Mouse (Mus musculus) MEL-GATA-1-ER (cell line): Measurements from ENCODE around the gene Arrdc2.
"Not testable (repeated sequence)": the region's sequence is repeated elsewhere in the genome, so short reads cannot be mapped to it uniquely, and the experiment has no call there.

Experiments used
- DNase-seq: peaks from one replicate; pipeline ENCODE4 v3.0.0-alpha.2; 2012; ENCODE audit warnings: low read depth; ENCODE audit errors: extremely low read depth

Arrdc2 gene

DNA sequence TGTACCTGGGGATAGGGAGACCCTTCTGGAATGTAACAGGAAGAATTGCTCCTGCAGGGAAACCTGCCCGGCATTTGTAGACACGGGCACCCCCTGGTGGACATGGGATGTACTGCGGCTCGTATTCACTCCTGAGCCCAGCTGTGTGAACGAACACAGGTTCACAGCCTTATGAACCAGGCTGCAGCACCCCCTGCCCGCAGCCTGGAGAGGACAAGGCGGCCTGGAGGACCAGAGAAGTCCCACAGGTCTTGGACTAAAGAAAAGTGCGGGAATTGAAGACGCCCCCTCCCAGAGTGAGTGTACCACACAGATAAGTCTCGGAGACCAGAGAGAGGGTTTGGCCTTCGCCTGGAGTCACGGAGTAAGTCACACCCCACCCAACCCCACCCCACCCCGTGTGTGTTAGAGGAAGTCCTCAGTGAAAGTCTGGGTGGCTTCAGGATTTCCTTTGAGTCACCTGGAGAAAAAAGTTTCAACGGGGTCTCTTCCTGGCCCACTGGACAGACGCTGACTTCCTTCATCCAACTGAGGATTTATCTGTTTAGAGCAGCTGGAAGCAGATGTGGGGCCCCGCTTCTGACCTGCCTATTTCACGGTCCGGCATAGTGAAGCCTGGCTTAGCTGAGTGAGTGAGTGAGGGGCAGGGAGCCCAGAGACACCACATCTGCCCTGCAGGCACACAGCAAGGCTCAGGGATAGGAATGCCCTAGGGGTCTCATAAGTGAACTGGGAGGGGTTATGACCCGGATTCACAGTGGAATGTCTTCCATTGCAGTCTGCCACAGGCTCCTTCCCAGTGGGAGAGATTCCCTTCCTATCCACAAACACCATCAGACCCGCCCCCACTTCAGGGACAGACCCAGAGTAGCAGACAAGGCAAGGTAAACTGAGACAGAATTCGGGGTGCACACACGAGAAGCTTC is 1.9 kb upstream of the Arrdc2 start:
- DNase-seq, result no peak

DNA sequence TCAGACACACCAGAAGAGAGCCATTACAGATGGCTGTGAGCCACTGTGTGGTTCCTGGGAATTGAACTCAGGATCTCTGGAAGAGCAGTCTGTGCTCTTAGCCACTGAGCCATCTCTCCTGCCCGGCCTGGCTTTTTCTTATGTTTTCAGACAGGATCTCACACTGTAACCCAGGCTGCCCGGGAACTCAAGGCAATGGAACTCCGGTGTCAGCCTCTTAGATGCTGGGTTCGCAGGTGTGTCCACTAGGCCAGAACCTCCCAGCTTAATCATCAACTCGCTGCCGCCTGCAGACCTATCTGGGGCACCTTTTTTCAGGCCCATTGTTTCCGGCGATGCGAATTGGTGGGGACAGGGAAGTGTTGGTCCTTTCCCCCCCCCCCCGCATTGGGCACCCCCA is 1.1 kb upstream of the Arrdc2 start:
- no peak for DNase-seq

DNA sequence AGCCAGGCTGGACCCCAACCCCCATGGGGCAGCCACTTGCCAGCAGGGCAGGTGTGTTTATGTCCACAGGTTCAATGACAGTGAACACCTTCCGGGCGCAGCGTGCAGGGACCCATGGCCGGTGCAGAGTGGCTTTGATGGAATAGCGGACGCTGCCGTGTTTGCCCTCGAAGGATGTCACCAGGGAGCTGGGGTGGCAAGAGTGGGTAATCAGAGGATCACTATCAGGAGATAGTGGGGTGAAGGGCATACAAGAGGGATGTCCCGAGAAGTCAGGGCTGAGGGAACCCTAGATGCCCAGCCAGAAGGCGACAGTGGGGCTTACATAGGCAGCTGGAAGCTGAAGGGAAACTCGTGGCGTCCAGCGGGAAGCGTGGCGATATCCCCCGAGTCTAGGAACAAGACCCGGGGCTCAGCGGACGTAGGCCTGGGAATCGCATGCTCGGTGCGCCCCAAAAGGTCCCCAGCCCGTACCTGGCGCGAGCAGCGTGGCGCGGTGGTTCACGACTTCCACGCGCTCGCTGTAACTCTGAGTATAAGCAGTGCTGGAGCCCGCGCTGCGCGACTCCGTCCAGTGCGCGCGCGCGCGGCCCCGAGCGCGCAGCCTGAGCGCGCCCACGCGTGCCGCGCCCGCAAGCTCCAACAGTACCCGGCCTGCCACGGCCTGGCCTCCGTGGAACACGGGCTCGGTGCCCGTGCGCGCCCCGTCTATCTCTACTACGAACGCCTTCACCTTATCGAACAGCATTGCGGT is 689 bp downstream of the Arrdc2 start:
- DNase-seq, result no peak

DNA sequence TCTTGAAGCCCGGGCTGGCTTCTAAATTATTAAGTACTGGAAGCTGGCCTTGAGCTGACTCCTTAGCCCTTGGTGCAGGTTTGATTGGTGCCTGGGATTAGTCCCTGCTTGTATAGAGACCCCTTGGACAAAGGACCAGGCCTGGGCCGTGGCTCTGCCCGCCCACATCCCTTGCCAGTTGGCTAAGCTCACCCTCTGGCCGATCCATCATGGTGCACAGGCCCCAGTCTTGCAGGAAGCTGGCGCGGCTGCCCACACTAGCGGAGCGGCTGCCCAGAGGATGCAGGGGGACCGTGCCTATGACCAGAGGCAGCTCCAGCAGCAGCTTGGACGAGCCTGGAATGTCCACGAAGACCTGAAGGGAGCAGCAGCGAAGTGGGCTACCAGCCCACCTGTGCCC is 2.9 kb downstream of the Arrdc2 start:
- DNase-seq, result no peak

DNA sequence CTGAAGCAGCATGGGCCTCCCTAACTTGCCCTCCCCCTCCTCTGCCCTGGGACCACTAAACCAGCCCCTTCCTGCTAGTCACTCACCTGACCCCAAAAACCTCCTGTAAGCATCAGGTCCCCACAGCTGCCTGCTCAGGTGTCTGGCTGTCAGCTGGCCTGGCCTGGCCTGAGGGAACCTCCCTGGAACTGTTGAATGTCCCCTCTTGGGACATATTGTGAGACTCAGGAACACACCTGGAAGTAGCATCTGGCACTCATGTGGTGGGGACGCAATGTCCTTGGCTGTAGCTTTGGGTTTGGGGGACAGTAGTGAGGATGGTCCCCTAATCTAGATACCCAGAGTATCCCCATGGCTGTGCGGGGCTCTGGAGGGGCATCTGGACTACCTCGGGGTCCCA is 5.4 kb downstream of the Arrdc2 start:
- no peak for DNase-seq

DNA sequence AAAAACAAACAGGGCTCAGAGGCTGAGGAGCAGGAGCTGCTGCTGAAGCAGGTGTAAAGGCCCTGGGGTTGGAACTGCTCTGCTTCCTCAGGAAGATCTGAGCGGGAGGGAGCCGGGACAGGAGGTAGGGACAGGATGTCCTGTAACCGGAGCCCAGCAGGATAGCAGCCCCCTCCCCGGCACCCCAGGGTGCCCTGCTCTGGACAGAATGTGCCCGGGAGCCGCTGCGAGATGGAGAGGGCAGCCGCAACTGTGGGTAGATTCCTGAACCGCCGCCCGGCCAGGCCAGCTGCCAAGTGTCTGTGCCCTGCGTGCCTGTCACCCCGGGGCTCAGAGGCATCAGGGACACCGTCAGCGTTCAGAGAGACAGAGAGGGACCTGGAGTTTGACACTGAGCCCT is 6.0 kb downstream of the Arrdc2 start:
- no peak for DNase-seq

DNA sequence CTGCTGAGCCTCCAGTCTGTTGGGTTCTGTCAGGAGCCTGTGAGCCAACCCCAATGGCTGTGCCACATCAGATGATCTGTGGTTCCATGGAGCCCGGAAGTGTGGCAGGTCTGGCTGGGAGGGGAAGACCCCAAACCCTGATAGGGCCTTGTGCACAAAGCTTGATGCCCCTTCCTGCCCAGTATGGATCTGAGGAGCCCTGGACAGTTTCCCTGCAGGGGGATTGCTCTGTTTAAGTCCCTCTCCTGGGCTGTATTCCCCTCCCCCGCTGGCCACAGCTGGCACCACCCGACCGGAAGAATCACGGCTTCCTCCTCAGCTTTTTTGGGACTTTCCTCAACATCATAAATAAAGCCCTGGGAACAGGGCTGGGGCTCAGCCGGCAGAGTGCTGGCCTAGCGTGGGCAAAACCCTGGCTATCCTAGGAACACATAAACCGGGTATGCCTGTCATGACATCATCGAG is 6.5 kb downstream of the Arrdc2 start:
- DNase-seq, result no peak

DNA sequence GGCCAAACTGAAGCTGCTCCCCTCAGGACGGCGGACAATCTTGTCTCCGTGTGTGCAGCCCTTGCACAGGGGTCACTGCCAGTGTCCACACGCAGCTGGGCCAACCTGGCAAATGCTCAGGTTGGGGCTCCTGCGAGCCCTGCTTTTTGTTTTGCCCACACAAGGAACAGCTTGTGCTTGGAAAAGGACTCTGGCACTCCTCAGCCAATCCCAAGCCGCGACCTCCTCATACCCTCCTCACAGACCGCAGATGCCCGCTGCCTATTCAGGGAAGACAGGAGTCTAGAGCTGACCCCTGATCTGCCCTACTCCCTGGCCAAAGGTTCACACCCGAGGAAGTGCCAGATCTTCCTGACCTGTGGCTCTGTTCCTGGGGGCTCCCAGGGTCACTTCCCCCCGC is 7.1 kb downstream of the Arrdc2 start:
- no peak for DNase-seq

DNA sequence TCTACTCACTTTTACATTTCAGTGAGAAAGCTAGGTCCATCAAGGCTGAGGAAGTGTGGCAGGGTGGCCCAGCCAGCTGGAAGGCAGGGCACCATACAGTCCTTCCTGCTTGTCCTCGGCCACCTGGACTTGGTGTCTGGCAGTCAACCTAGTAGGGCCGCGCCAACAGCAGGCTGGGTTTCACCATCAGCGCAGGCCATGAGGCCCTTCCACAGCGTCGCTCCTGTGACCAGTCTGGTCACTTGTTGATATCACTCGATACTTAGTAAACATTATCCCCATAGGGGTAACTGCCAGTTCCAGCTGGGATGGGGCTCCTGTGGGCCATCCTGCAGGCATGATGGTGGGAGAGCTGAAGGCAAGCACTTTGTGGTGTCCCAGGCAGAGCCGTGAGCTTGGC is 8.0 kb downstream of the Arrdc2 start:
- DNase-seq, result no peak

DNA sequence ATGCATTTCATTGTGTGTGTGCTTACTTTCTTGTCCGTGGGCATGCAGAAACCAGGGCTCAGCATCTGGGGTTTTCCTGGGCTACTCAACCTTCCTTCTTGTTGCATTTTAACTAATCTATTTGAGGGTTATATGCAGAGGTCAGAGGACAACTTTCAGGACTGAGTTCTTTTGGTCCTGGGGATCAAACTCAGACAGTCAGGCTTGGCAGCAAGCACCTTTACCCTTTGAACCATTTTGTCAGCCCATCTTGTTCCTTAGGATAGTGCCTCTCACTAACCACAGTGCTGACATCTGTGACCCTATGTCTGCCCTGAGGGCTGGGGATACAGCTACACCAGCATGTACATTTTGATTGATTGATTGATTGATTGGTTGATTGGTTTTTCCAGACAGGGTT is 11.7 kb downstream of the Arrdc2 start:
- DNase-seq, result no peak

DNA sequence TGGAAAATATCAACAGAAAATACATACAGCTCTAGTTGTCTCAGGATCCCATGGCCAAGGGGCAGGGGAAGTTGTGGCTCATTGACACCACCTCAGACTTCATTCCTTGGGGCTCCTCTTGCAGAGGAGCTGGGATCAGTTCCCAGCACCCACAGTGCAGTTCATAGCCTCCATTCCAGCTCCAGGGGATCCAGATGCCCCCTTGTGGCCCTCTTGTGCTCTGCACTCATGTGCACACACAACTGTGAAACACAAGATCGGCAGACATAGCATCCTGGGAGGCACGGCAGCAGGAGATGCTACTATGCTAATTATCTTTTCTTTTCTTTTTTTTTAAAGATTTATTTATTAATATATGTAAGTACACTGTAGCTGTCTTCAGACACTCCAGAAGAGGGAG is 12.5 kb downstream of the Arrdc2 start:
- DNase-seq, result no peak

DNA sequence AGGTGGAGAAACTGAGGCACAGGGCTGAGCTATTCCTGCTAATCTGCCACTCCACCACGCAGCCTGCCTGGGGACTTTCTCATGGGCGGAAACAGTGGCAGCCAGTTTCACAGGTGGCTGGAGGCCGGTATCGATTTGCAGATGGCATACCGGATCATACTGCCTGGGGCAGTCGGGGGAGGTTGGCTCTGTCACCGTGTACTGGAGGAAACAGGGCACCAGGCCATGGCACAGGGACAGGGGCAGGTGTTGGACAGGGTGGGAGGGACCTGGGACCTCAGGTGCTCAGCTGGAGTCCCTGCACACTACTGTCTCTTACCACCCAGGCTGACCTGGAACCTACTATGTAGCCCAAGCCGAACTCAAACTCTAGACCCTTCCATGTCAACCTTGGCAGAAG is 13.7 kb downstream of the Arrdc2 start:
- no peak for DNase-seq

DNA sequence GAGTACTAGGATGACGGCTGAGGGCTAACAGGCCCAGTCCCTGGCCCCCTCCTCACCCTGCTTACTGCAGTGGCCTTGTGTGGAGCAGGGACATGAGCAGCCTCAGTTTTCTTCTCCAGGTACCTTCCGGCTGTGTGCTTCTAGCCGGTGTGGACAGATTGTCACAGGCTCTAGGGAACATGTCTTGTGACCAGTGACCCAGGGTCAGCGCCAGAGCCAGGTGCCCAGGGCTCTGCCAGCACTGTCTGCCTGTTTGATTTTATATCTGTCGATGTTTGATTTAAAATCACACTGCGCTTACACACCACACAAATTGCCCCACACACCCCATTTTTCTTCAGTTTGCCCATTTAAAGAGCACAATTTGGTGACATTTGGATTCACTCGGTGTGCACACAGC is 15.7 kb downstream of the Arrdc2 start:
- DNase-seq, result no peak

DNA sequence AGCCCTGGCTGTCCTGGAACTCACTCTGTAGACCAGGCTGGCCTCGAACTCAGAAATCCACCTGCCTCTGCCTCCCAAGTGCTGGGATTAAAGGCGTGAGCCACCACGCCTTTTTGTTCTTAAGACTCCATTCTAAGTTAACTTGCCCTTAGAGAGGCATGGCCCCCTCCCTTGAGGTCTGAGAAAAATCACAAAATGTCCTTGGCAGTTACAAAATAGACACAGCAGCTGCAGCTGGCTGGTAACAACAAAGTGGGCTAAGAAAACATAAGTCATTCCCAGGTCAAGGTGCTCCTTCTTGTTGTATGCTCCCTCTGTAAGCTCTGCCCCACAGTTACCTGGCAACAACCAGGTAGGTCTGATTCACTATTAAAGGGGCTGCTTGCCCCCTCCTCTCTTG is 16.9 kb downstream of the Arrdc2 start:
- DNase-seq, result not testable (repeated sequence)

DNA sequence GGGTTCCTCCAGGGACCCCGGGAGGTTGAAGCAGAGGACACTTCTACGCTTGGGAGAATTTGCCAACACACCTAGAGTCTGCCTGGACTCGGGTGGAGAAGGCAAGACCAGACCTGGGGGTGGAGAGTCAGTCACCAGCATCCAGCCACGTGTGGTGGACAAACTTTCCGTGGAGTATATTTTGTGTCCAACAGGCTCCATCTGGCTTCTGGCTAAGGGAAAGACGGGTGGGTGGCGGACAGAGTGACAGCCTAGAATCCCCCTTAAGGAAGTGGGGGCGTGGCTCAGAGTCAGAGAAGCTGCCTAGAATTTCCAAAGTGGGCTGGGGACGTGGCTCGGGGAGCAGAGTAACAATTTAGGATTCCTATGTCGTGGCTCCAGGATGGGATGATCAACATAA is 17.5 kb downstream of the Arrdc2 start:
- DNase-seq, result no peak

DNA sequence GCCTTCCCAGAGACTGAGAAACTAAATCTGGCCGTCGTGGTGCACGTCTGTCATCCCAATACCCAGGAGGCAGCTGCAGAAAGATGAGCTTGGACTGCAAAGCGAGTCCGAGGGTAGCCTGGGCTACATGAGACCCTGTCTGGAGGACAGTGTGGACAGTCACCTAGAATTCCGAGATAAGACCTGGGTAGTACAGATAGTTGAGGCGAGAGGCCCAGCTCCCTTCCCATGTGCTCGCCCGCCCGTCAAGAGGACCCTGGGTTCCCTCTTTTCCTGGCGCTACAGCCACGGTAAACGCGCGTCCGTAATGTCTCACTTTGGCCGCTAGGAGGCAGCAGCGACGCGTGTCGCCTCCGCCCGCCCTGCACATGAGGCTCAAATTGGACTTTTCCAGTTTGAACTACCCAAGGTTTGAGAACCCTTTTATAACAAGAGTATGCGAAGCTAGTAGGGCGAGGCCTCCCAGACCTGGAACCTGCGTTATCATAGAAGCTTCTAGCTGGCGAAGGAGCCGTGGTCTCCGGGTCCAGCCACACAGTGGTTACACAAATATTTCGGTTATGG is 18.0 kb downstream of the Arrdc2 start:
- no peak for DNase-seq

DNA sequence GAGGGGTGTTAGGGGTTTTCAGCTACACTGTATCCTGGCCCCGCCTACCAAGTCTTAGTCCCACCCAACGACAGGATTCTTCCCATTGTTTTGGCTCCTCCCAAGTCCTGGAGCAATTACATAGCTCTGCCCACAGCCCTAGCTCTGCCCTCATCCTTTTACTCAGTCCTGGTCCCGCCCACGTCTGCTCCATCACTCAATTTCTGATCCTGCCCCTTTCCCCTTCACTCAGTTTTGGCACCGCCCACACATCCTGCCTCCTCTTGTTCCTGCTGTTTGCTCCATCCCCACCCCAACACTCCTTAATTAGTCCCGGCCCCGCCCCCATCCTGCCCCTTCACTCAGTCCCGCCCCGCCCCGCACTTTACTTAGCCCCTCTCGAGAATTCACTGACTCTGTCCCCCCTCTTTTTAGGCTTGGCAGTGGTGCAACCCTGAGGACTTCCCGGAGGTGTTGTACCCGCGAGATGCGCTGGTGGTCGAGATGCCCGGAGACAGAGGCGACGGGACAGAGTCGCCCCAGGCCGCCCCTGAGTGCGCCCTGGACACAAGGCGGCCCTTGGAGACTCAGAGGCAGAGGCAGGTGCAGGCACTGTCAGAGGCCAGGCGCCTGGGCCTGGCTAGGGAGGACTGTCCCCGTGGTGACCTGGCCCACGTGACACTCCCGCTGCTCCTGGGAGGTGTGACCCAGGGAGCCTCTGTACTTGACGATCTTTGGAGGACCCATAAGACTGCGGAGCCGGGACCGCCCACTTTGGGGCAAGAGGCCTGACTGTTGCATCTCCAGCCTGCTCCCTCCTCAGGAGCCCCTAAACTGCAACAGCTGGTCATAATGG is 19.2 kb downstream of the Arrdc2 start:
- no peak for DNase-seq

DNA sequence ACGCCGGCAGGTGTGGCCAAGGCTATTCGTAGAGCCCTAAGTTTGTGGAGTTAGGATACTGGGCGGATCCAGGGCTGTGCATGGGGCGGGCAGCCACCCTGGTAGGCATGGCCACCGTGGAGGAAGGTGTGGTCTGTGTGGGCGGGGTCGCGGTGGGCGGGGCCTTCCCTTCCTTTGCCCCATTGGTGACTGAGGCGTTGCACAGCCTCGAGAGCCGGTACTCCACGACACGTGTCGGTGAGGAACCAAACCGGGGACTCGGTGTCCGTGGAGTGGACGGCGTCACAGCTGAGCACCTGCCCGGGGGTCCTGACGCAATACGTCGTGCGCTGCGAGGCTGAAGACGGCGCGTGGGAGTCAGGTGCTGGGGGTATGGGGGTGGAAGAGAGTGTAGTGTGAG is 22.8 kb downstream of the Arrdc2 start:
- no peak for DNase-seq

DNA sequence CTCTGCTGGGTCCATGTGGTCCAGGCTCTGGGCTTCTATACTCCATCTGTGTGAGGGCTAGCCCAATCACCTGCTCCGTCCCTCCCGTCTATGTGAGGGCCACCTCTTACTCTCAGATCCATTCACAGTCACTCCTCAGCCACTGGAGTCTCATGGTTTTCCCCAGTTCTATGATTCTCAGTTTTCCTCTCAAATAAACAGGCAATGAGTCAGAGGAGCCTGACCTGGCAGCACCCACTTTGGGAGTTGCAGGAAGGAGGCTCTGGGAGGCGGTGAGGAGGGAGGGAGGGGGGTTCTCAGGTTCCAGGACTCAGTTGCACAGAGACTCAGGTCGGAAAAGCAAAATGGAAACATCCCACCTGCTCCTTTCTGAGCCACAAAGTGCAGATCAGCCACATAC is 26.6 kb downstream of the Arrdc2 start:
- DNase-seq, result no peak

DNA sequence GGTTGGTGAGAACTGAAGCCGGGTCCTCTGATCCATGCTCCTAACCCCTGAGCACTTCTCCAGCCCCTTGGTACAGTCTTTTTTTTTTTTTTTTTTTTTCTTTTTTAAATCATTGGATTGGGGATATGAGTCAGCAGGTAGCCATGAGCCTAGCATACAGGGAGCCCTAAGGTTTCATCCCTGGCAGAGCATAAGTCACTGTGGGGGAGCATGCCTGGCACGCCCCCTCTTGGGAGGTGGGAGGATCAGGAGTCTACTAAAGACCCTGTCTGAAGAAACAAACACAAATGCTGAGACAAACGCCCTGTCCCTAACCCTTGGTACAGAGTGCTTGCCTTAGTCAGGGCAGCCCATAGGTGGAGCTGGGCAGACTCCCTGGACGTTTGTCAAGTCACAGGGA is 27.5 kb downstream of the Arrdc2 start:
- no peak for DNase-seq

DNA sequence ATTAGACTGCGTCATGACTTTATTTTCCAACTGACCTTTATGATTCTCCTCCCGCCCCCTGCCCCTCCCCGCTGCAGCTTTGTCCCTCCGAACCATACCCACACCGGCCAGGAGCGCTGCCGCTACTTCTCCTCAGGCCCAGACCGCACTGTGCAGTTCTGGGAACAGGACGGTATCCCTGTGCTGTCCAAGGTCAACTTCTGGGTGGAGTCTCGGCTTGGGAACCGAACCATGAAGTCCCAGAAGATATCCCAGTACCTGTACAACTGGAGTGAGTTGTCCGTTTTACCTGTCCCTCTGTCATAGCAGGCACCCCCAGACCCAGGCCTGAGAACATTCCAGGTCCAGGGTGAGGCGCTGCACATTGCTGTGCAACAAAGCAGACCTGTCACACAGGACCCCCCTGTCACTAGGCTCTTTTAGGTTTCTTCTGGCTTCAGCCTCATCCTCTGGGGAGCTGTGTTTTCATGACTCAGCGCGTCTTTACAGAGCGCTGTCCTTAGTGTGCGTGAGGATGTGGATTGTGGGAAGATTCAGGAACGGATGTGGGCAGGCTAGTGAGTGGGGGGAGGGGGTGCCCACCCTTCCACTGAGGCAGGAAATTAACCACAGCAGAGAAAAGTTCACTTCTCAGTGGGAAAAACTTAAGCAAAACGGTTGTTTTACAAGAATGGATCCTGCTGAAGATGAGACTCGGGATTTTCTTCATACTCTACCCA is 28.4 kb downstream of the Arrdc2 start:
- no peak for DNase-seq
